Mouse (Mus musculus): ENCODE measurements around the gene Itpa. TPM values are rescaled to one million over a fixed set of nuclear protein-coding genes. Genes with fewer than 3 reads are reported as not detected.

The Itpa gene
- total and polyA plus RNA-seq, 2 experiments from 2014 or later, result 123 to 137 TPM

- ATAC-seq, result peak; percentile 44
- H3K4me2 ChIP-seq (ENCODE audit: low read depth, low read length), result no peak overlapping the region
- DNase-seq (ENCODE audit: low spot score), result peak; percentile 47
Measured at GRCm38 (mm10) chr2:130632887-130633675, 34.3 kb upstream of the Itpa start.

GRCm38 (mm10) chr2:130634006-130634738 lies 33.2 kb upstream of the Itpa start:
- peak overlapping the region; percentile 49; the same call in 1 of the 2 replicates for H3K4me2 ChIP-seq (ENCODE audit: low read depth, low read length)
- H3K36me3 ChIP-seq (ENCODE audit: insufficient read depth, low read length), result peaks cover 6% of the 10 kb centered on the region; the same call in 1 of the 2 replicates
- H3K9ac ChIP-seq (replicated peaks; ENCODE audit: low read length), result no peak overlapping the region
- ATAC-seq (peak; percentile 35), DNase-seq (ENCODE audit: low spot score) (peak; percentile 38)
- H3K4me1 ChIP-seq (ENCODE audit: insufficient read depth, low read length), result peaks cover 14% of the 10 kb centered on the region
- H3K27ac ChIP-seq, result peak overlapping the region; percentile 70; the same call in 1 of the 2 replicates
- no peaks in the 10 kb centered on the region; the same call in 1 of the 2 replicates for H3K27me3 ChIP-seq (ENCODE audit: insufficient read depth, low read length)
- H3K9me3 ChIP-seq (ENCODE audit: low read length), result no peaks in the 10 kb centered on the region
- WGBS, result 25% methylated on average over 14 of the region's 14 CpGs
- TF ChIP-seq CTCF (IDR thresholded peaks at IDR 0.05; ENCODE audit: low read depth), result no peak
- H3K4me3 ChIP-seq (ENCODE audit: low read length), result no peak overlapping the region

More at GRCm38 (mm10) chr2:130632887-130633675, 34.3 kb upstream of the Itpa start:
- Histone ChIP-seq H3K4me3 (ENCODE audit: low read length) (no peak overlapping the region), H3K27ac (peak overlapping the region; percentile 70; the same call in 1 of the 2 replicates), H3K36me3 (ENCODE audit: insufficient read depth, low read length) (peaks cover 6% of the 10 kb centered on the region; the same call in 1 of the 2 replicates), H3K27me3 (ENCODE audit: insufficient read depth, low read length) (no peaks in the 10 kb centered on the region; the same call in 1 of the 2 replicates), H3K9ac (replicated peaks; ENCODE audit: low read length) (no peak overlapping the region), H3K4me1 (ENCODE audit: insufficient read depth, low read length) (peaks cover 19% of the 10 kb centered on the region), H3K9me3 (ENCODE audit: low read length) (no peaks in the 10 kb centered on the region)
- WGBS, result 46% methylated on average over 5 of the region's 5 CpGs
- TF ChIP-seq CTCF (IDR thresholded peaks at IDR 0.05; ENCODE audit: low read depth), result no peak

GRCm38 (mm10) chr2:130634739-130635411 lies 32.5 kb upstream of the Itpa start:
- H3K9ac ChIP-seq (replicated peaks; ENCODE audit: low read length), result peak overlapping the region; percentile 37; the same call in 1 of the 2 replicates
- H3K9me3 ChIP-seq (ENCODE audit: low read length), result no peaks in the 10 kb centered on the region
- peaks cover 6% of the 10 kb centered on the region; the same call in 1 of the 2 replicates for H3K36me3 ChIP-seq (ENCODE audit: insufficient read depth, low read length)
- DNase-seq (ENCODE audit: low spot score) (peak; percentile 15), ATAC-seq (no peak)
- 17% methylated on average over 38 of the region's 38 CpGs for WGBS
- H3K27me3 ChIP-seq (ENCODE audit: insufficient read depth, low read length), result no peaks in the 10 kb centered on the region; the same call in 1 of the 2 replicates
- peak; percentile 52 for TF ChIP-seq CTCF (IDR thresholded peaks at IDR 0.05; ENCODE audit: low read depth)
- peak overlapping the region; percentile 13; the same call in 1 of the 2 replicates for H3K4me3 ChIP-seq (ENCODE audit: low read length)
- H3K4me1 ChIP-seq (ENCODE audit: insufficient read depth, low read length), result peaks cover 14% of the 10 kb centered on the region
- peak overlapping the region; percentile 70; the same call in 1 of the 2 replicates for H3K27ac ChIP-seq
- H3K4me2 ChIP-seq (ENCODE audit: low read depth, low read length), result peak overlapping the region; percentile 49

DNA sequence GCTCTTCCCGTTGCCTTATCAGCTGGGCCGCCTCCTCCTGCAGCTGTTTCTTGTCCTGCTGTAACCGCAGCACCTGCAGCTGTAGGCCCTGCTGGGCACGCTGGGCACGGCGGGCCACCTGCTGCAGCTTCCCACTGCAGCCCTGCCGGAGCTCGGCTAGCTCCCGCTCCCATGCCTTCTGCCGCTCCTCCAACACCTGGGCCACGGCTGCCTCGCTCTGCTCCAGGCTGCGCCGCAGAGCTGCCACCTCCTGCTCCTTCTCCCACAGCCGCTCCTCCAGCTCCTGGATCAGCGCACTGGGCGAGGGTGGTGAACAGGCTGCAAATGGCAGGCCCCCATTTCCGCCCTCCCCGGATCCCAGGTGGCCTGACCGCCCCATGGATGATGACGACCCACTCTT lies 31.6 kb upstream of the Itpa start:
- DNase-seq (ENCODE audit: low spot score) (peak; percentile 5), ATAC-seq (no peak)
- no peak overlapping the region for H3K27ac ChIP-seq
- H3K4me1 ChIP-seq (ENCODE audit: insufficient read depth, low read length), result peaks cover 16% of the 10 kb centered on the region
- peaks cover 6% of the 10 kb centered on the region; the same call in 1 of the 2 replicates for H3K36me3 ChIP-seq (ENCODE audit: insufficient read depth, low read length)
- no peak overlapping the region for H3K4me2 ChIP-seq (ENCODE audit: low read depth, low read length)
- H3K27me3 ChIP-seq (ENCODE audit: insufficient read depth, low read length), result no peaks in the 10 kb centered on the region; the same call in 1 of the 2 replicates
- H3K4me3 ChIP-seq (ENCODE audit: low read length), result no peak overlapping the region
- no peak for TF ChIP-seq CTCF (IDR thresholded peaks at IDR 0.05; ENCODE audit: low read depth)
- H3K9ac ChIP-seq (replicated peaks; ENCODE audit: low read length), result no peak overlapping the region
- H3K9me3 ChIP-seq (ENCODE audit: low read length), result no peaks in the 10 kb centered on the region
- WGBS, result 40% methylated on average over 21 of the region's 21 CpGs

DNA sequence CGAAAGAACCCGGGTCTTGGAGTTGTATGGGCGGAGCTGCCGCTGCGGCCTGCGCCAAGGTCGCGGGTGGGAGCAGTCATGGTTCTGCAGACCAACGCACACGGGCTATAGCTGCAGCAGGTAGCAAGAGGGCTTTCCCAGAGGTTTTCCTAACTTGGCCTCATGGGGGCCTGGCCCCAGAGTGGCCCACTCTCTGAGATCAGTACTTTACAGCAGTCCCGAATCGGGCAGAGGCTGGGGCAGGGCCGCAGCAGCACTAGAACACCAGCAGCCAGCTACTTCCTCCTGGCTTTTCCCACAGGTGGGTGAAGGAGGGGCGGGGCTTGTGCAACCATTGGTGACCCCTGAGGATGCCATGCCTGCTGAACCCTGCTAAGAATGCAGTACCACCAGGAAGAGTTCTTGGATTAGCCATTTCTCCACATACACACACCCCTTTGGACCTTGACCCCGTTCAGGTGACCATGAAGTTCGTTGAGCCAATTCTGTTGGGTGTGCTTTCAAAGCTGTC lies 29.3 kb upstream of the Itpa start:
- Histone ChIP-seq H3K4me2 (ENCODE audit: low read depth, low read length) (no peak overlapping the region), H3K4me1 (ENCODE audit: insufficient read depth, low read length) (peaks cover 20% of the 10 kb centered on the region), H3K36me3 (ENCODE audit: insufficient read depth, low read length) (peaks cover 6% of the 10 kb centered on the region; the same call in 1 of the 2 replicates), H3K27me3 (ENCODE audit: insufficient read depth, low read length) (no peaks in the 10 kb centered on the region; the same call in 1 of the 2 replicates), H3K9ac (replicated peaks; ENCODE audit: low read length) (no peak overlapping the region), H3K27ac (no peak overlapping the region), H3K4me3 (ENCODE audit: low read length) (no peak overlapping the region), H3K9me3 (ENCODE audit: low read length) (no peaks in the 10 kb centered on the region)
- 38% methylated on average over 16 of the region's 16 CpGs for WGBS
- no peak for TF ChIP-seq CTCF (IDR thresholded peaks at IDR 0.05; ENCODE audit: low read depth)
- DNase-seq (ENCODE audit: low spot score) (no peak), ATAC-seq (no peak)

DNA sequence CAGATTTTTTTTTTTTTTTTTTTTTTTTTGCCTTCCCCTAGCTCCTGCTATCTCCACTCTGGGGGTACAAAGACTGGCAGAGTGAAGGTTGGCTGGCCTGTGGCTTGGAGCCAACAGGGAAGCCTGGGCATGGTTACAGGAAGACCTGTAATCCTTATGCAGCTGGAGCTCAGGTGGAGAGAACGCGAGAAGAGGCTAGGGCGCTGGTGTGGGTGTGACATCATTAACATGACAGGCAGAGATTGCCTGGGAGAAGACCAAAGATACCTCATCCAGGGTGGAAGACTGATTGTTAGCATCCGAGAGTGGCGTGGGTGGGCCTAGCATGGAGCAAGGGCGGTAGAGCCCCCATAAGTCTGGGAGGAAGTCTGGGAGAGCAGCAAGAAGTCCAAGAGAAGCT lies 28.1 kb upstream of the Itpa start:
- no peak overlapping the region for H3K9ac ChIP-seq (replicated peaks; ENCODE audit: low read length)
- peaks cover 6% of the 10 kb centered on the region; the same call in 1 of the 2 replicates for H3K36me3 ChIP-seq (ENCODE audit: insufficient read depth, low read length)
- H3K4me3 ChIP-seq (ENCODE audit: low read length), result no peak overlapping the region
- H3K4me2 ChIP-seq (ENCODE audit: low read depth, low read length), result no peak overlapping the region
- ATAC-seq (no peak), DNase-seq (ENCODE audit: low spot score) (no peak)
- H3K27me3 ChIP-seq (ENCODE audit: insufficient read depth, low read length), result no peaks in the 10 kb centered on the region; the same call in 1 of the 2 replicates
- peaks cover 19% of the 10 kb centered on the region for H3K4me1 ChIP-seq (ENCODE audit: insufficient read depth, low read length)
- 81% methylated on average over 6 of the region's 6 CpGs for WGBS
- H3K27ac ChIP-seq, result no peak overlapping the region
- TF ChIP-seq CTCF (IDR thresholded peaks at IDR 0.05; ENCODE audit: low read depth), result no peak
- H3K9me3 ChIP-seq (ENCODE audit: low read length), result no peaks in the 10 kb centered on the region
